Mouse (Mus musculus) NIH3T3 (cell line): ENCODE measurements around the gene Ltbp2.

Source experiments
- DNase-seq: peaks from one replicate; pipeline ENCODE4 v3.0.0-alpha.2; 2012; ENCODE audit warnings: low read depth

The Ltbp2 gene

DNA sequence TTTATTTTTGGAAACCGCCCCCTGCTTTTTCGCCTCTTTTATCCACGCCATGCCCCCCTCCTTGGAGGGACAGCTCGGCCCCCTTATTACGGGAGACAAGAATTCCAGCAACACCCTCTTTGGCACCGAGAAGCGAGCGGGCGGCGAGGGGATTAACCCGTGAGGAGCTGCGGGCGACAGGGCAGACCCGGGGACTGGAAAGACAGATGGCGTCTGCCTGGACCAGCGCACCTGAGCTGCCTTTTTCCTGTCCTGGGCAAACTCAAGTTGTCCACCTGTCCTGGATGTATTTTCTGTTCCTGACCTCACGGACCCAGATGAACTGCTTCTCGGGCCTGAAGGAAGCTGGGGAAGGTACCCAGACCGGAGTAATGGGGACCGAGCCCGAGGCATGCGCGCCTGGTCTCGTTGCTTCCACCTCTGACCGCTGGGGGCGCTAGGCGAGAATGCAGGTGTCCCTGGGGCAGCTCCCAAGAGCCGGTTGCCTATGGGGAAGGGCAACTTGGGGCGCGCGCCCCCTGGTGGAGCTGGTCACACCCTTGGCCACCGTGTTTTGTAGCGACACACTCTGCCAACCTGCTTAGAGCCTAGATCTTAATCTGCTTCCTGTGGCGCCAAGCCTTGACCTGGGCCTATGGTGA lies at the start of gene Ltbp2:
TSS of gene Ltbp2 (minus strand) at position 52 of the 641 bp plus-strand sequence.
- DNase-seq = peak; percentile 97

DNA sequence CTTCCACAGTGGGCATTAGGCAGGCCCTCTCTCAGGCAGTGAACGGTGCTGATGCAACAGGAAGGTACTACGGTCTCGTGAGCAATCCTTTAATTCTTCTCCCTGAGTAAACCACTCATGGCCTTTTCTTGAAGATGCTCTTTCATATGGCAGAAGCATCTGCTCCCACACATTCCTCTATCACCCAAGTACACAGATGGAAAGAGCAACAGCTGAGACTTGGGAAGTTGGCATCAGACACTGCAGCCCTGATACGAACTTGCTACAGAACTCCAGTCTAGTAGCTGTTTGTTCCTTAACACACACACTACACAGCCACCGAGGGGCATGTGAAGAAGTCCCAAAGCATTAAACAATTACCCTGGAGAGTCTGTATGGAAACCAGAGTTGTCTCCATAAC lies 48.0 kb upstream of the Ltbp2 start:
- no peak for DNase-seq

DNA sequence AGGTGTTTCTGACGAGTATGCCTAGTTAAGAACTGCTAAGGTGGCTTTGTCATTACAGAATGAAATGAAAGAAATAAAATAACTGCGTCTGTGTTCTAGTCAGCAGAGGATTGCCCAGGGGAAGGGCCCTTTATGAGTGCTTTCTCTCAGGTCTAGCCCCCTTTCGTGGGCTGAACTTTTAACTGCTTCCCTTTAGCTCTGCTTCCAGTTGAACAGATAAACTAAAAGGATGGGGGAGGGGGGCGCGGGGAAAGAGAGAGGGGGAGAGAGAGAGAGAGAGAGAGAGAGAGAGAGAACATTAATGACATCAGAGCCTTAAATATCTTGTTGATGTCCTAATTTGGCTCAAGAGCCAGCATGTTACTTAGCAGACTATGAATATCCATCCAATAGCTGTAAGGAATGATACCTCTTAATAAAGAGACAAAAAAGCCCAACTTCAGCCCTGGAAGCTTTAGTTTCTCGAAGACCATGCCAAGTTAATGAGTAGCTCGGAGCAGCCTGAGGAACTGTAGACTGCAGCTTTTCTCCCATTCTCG lies 45.6 kb upstream of the Ltbp2 start:
- no peak for DNase-seq

DNA sequence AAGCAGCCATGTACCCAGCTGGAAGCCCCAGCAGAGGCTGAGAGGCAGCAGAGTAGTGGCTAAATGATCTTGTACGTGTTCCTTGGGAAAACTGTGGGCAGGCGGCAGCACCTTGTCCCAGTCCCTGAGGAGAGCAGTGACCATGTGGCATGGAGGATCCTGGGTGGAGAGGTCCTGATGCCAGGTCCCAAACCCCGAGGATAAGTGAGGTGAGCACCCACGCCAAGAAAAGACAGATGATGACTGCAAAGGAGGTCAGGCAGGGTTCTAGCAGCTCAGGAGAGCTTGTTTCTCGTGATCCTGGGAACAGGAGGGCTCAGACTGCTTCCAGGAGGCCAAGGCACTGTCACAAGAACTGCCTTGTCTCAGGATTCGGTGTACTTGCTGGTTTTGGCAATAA lies 42.5 kb upstream of the Ltbp2 start:
- DNase-seq = no peak

DNA sequence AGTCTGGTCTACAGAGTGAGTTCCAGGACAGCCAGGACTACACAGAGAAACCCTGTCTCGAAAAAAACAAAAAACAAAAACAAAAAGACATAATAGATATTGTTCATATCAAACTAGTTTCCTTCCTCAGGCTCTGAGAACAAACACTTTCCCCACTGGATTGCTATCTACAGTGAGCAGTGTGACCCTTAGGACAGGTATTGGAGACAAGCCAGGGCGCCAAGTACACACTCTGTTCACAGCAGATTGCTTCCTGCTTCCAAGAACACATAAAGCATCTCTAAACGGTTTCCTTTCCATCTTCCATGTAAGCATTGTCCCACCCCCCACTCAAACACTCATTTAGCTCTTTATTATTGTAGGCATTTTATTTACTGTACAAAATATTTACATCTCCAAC lies 41.5 kb upstream of the Ltbp2 start:
- DNase-seq = no peak

DNA sequence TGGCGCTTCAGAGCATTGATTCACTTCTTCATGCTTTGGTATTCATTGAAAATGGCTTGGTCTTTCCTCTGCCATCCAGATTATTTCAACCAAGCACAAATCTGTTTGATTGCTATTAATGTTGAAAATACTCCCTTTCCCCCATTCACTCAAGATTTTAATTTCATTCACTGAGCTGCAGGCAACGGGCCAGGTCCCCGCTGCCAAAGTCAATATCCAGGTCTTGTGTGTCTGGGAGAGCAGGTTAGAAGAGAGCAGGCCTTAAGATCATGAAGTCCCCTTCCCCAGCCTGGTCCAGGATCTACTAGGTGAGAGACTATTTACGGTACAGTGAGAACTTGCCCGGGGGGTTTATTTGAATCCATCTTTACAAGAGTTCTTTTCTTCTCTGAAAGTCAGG lies 38.6 kb upstream of the Ltbp2 start:
- no peak for DNase-seq

DNA sequence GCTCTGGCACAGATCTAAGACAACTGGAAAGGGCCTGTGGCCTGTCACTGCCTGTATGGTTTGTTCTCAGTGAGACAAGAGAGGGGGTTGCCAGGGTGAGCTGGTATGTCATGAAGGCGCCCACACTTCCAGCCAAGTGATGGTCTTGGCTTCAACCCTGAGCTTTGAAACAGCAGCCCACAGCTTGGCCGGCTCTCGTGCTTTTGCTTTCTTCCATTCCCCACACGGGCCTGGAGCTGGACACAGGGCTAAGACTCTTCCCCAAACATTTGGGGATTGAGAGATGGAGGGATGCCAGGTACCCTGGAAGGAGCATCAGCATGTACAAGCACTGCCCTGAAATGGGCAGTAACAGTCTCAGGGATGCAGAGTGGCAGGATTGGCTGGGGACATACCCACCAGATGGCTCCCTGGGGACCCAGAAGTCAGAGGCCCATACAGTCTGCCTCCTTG lies 36.3 kb upstream of the Ltbp2 start:
- no peak for DNase-seq

DNA sequence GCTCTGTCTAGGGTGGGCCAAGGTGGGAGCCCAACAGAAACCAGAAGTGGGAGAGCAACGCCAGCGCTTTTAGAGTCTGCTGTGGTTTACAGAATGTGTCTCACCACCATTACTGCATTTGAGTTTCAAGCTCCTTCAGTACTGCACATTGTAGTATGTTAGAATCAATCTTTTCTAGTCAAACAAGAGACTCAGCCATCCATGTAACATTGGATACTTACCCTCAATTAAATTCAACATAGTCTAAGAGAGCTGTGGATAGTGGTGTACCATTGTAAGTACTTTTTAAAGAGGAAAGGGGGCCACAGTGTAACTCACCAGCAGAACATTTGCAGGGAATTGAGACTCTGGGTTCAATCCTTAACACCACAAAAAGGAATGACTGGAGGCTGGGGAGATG lies 35.3 kb upstream of the Ltbp2 start:
- DNase-seq = no peak

DNA sequence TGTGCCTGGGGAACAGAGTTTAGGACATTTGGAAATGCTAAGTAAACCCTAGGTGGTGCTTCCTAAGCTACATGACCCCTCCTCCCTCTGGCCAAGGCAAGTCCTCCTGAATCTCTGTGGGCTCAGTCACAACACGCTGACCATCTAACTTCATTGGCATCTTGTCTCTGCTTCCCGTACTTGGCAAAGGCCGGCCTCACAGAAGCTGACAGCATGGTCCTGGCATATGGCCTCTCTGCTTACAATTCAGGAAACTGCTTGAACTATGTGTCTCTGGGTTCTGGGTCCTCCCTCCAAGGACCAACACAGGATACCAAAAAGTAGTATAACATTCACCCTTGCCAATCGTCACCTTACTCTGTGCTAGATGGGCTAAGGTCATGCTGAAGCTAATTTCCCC lies 33.7 kb upstream of the Ltbp2 start:
- no peak for DNase-seq

DNA sequence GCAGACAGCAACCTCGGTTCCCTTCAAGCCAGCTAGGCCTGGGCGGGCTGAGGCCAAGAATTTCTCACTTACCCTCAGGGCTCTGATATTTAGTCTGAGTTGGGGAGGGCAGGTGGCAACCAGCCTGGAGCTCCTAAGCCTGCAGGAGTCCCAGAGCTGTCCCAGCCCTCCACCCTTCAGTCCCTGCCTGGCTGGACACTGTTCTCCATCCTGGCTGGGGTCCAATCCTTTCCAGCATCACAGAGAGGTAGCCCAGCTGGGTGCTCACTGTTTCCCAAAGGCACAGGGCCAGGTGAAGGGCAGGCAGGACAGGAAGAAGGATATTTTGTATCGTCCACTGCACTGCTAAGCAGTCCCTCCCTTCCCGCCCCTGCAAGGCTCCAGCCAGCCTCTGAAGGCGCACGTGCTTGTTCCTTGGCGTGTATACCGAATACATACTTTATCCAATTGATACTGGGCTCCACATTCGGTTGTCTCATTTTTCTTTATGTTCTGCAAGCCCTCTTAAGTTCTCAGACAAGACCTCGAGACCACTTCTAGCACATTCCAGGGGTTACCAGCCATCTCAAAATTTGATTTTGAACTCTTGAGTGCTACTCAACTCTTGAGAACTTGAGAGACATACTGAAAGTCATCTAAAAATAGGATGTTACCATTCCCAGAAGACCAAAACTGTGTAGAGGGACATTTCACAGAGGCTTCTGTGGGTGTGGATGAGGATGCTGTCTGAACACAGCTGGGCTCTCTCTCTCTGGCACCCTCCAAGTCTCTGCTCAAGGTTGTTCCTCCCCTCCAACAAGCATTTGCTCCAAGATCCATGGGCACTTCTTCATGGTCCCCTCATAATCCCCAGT lies 31.5 kb upstream of the Ltbp2 start:
- peak; percentile 45 for DNase-seq

DNA sequence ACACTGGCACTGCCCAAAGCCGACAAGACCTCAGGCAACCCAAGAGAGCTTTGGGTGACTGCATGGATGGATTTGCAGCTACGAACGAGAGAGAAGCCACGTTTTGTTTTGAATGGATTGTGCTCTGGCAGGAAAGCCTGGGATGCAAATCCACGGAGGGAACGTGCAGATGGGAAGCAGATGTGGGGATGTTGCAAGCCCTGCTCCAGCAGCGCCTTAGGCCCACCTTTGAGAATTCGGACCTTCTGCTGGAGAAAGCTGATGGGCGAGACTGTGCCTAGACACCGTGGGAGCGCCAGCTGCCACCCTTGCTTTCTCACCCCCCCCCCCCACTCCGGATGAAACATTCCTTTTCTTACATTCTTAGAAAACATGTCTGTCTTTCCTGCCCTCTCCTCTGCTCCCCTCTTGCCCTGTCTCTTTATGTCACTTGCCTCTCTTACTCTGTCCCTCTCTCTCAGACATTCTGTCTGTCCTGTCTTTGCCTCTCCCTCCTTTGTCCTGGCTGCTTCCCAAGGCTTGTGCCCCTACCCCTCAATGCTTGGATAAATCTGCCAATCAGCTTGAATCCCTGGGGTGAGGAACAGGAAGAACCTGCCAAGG lies 30.8 kb upstream of the Ltbp2 start:
- DNase-seq = peak; percentile 66

DNA sequence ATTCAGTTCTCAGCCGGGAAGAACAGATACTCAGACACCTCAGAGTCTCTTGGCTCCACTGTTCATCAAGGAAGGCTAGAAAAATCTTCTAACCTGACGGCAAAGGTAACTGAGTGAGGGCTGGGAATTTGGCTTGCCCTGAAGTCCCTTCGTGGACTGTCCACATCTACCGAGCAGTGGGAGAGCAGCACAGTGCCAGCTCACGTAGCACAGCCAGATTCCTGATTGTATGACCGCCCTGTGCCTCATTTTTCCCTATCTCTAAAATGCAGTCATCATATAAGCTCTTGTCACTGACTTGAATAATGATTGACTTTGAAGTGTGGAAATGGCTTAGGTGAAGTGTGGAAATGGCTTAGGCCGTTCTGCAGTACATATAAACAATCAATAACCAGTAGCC lies 28.1 kb upstream of the Ltbp2 start:
- DNase-seq = no peak

DNA sequence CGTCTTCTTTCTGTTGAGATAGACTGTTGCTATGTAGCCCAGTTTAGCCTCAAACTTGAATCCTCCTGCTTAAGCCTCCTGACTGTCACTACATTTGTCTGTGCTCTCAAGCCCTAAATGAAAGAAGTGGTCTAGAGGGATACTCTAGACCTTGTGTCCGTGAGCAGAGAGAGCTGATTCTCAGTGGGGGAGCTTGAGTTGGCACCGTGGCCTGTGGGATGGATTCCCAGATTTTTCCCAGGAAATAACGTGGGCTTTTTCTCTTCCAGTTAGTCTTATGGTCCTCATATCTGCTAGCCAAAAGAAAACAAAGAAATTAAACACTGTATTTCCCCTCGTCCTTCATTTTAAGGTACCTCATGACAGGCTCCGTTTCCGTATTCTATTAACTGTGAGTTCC lies 24.0 kb upstream of the Ltbp2 start:
- DNase-seq = peak; percentile 33

DNA sequence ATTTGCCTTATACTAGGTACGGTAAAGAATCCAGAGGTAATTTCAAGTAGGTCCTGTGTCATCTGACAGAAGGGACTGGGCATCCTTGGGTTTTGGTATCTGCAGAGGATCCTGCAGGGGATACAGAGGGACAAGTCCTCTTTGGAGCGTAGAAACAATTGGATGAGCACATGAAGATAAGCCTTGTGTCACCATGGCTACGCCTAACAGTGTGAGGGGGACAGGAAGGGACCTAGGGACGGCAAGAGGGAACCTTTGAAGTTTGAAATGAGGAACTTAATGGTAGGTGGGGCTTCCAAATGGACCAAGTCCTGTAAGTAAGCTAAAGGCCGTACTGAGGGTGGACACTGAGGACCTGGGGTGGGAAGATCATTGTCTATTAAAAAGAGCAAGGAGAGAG lies 21.0 kb upstream of the Ltbp2 start:
- no peak for DNase-seq

DNA sequence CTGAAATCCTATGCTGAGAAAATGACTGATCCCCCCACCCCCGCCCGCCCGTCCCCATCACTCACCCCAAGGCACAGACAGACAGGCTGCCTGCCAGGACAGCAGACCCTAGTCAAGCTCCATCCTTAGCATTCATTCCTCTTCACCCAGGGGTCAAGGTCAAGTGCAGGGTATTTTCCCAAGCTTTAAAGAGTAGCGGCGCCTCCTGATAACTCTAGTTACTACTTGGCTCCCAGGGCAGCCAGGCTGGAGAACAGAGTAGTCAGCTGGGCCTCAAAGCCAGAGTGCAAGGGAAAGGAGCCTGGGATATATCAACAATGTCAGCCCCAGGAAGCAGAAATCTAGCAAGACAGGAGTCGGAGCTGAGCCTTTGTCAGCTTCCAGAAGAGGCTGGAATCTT lies 19.9 kb upstream of the Ltbp2 start:
- no peak for DNase-seq

DNA sequence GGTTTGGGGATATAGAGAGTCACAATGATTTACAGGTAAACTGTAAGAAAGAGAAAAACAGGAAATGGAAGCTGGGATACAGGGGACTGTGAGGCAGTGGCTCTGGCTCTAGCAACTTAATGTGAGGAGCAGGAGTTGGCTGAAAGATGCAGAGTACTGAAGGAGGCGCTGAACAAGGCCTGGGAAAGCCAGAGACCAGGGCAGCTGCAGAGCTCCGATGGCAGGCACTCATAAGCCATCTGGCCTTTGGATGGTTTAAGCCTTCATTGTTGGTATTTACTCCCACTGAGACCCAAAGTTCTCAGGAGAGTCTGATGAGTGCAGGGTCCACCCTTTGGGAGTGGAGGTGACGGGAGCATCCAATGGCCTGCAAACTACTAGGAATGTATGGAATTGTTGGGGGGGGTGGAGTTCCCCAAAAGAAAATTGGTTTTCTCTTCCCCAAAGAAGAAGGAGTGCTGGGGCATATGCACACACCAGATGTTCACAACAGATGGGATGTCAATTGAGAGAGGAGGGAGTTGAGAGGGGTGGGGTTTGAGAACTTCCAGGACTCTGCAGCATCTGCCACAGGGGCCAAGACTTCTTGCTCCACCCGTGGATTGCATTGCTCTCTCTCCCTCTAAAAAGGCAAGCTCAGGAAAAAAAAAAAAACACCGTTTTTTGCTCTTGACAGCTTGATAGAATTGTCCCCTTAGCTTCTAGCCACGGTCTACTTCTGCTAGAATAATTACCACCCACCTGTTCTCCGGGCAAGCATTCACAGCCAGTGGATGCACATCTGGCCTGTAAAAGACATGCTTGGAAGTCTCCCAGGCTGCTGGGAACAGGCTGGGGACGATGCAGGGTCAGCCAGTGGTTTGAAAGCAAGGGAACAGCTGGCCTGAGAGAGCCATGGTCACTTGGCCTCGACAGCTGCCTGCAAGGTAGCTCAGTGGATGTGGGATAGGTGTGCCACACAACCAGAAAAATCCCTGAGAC lies 17.6 kb upstream of the Ltbp2 start:
- no peak for DNase-seq

DNA sequence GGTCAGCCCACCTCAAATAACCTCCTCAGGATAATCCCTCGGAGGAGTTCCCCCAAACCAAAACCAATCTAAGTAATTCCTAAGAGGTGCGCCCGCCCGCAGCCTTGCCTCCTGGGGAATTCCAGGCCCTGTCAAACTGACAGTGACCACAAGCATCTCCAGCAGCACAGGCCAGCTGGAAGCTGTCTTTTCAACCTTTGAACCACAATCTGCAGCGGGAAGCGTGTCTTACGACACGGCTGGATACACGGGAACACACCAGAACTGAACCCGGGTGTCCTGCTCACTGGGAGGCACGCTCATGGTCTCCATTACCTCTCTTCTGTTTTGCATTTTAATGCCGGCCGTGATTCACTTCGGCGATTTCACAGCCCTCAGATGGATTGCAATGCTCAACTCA lies 14.0 kb upstream of the Ltbp2 start:
- DNase-seq = no peak

DNA sequence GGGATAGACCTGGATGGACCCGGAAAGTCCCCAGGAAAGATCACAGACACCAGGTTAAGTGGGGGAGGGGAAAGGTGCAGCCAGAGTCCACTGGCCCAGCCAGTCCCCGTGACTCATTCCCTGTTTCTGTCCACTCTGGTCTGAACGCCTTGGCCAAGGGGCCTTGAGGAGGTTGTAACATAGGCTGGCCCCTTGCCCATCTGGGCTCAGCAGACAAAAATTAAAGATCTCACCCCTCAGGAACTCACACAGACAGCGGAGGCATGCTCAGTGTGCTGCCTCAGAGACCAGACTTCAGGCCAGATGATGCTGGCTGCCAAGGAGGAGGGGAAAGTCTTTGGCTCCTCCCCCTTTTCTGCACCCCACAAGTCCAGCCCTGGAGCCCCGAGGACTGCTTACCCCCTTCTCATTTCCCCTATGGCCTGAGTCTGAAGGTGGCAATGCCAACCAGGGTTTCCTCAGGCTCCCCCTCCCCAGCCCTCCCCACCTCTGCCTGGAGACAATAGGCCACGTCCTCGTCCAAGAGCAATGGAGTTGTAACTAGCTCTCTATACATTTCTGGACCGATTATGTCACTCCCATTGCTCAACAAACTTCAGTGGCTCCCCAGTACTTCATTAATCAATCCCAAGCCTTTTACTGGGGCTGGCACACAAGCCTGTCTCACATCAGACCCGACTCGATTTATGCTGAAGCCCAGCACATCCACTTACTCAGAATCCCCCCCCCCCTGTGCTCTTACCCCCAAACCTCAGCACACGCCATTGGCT lies 9.0 kb upstream of the Ltbp2 start:
- peak; percentile 99 for DNase-seq

DNA sequence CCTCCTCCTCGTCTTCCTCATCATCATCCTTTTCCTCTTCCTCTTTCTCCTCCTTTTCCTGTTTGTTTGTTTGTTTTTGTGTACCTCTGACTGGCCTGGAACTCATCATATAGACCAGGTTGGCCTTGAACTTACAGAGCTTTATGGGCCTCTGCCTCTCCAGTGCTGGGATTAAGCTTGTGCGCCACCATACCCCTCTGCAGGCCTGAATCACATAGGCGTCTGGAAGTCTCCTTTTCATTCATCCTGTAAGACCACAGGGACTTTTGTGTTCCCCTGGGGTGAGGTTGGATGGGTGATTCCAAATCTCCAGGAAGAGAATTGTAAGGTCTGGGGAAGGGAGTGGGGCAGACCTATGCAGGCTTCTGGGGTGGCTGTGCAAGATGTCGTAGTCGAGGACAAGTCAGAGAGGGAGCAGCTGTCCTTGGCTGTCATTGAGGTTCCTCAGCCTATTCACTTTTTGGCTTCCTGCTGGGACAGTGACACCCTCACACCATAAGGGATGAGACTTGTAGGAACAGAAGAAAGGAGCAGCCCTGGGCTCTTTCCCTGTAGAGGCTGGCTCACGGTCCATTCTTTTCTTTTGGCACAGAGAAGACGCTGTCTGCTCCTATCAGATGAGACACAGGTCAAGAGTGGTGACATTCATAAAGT lies 8.2 kb upstream of the Ltbp2 start:
- peak; percentile 28 for DNase-seq

DNA sequence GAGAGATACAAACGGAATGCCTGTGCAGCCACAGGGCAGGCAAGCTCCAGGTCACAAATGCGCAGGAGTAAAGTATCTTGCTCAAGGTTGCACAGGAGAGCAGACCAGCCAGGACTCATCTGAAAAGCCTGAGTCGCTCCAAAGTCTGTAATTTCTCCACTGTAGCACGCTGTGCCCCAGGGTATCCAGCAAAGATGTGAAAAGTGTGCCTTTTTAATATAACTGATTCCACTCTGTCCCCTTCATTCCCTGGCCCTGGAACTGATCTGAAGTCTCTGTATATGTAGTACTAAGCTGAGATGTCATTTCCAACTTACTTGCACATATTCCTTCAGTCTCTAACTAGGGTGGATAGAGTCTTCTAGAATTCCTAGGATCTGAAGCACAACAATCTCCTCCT lies 6.5 kb upstream of the Ltbp2 start:
- DNase-seq = no peak
